Comparison of ENCODE assay signal across 9 mouse cellular contexts in genomic region chr4:31824518-31825437, GRCm38 (mm10).
A peak's percentile ranks its signal among the peaks of the same experiment; 100 is the strongest.
DNase-seq lines count a peak whose midpoint lies in the region; ATAC-seq and TF ChIP-seq lines count a peak whose summit lies in the region.
"Had no signal": no experiment of that assay in that cellular context is flagged by ENCODE, and none has a peak within 500 bp of the region (broad histone marks: within the 10 kb centered on the region; RNA-seq: fewer than 3 reads in every experiment).

No protein-coding gene starts in this region.

- H3K27ac ChIP-seq in hindbrain, postnatal 0 days, result no peak overlapping the region
- H3K27ac ChIP-seq in midbrain, embryonic 12.5 days (replicated peaks), result no peak overlapping the region

- WGBS in hindbrain, postnatal 0 days, result 57% methylated on average over 14 of the region's 14 CpGs
- 47% methylated on average over 14 of the region's 14 CpGs for WGBS in midbrain, embryonic 12.5 days

- no peaks in the 10 kb centered on the region for H3K27me3 ChIP-seq in hindbrain, postnatal 0 days (ENCODE audit: insufficient read depth, low read length)
- 0 out of 2 replicates have a peak, but pooled peaks cover 15% of the 10 kb centered on the region for H3K27me3 ChIP-seq in midbrain, embryonic 12.5 days

- no peak overlapping the region for H3K9ac ChIP-seq in hindbrain, postnatal 0 days (replicated peaks; ENCODE audit: low read length)
- no peak overlapping the region for H3K9ac ChIP-seq in midbrain, embryonic 12.5 days (replicated peaks)

- H3K9me3 ChIP-seq in hindbrain, postnatal 0 days (ENCODE audit: low read length), result no peaks in the 10 kb centered on the region
- H3K9me3 ChIP-seq in midbrain, embryonic 12.5 days, result no peaks in the 10 kb centered on the region

- H3K4me3 ChIP-seq in hindbrain, postnatal 0 days (ENCODE audit: low read length), result no peak overlapping the region
- H3K4me3 ChIP-seq in midbrain, embryonic 12.5 days, result no peak overlapping the region

- peak; percentile 28 for DNase-seq in kidney, adult 11 months
- no peak for DNase-seq in kidney, adult 18-20 months
- no peak for DNase-seq in hindbrain, postnatal 0 days (ENCODE audit: low spot score)
- DNase-seq in ovary, postnatal 14 days (ENCODE audit: low spot score), result no peak
- no peak for DNase-seq in layer of hippocampus, postnatal 36 days
- no peak for DNase-seq in layer of hippocampus, adult 11-12 months (ENCODE audit: low spot score)

- peak; percentile 12 for TF ChIP-seq CTCF in hindbrain, postnatal 0 days (IDR thresholded peaks at IDR 0.05; ENCODE audit: low read depth)

- no peaks in the 10 kb centered on the region for H3K4me1 ChIP-seq in hindbrain, postnatal 0 days (ENCODE audit: insufficient read depth, low read length)
- peaks cover 8% of the 10 kb centered on the region; the same call in 1 of the 2 replicates for H3K4me1 ChIP-seq in midbrain, embryonic 12.5 days

- H3K36me3 ChIP-seq in hindbrain, postnatal 0 days (ENCODE audit: insufficient read depth, low read length), result no peaks in the 10 kb centered on the region
- no peaks in the 10 kb centered on the region for H3K36me3 ChIP-seq in midbrain, embryonic 12.5 days
- H3K36me3 ChIP-seq: G1E had no signal

- peak overlapping the region; percentile 35 for H3K4me2 ChIP-seq in hindbrain, postnatal 0 days (ENCODE audit: low read depth, low read length)
- H3K4me2 ChIP-seq in midbrain, embryonic 12.5 days (replicated peaks), result peak overlapping the region; percentile 29

- peak; percentile 56 for ATAC-seq in common myeloid progenitor, adult 5-6 weeks (replicated peaks; ENCODE audit: low read depth, poor library complexity, severe bottlenecking)
- ATAC-seq in hindbrain, postnatal 0 days, result no peak
- no peak for ATAC-seq in midbrain, embryonic 12.5 days (ENCODE audit: low FRiP score, low read depth)
